Mouse (Mus musculus) liver, adult 10 weeks (tissue): ENCODE results near the gene Sugct. TPM values are rescaled to one million over a fixed set of nuclear protein-coding genes. Genes with fewer than 3 reads are reported as not detected.

Source experiments
- polyA plus RNA-seq: library from polyadenylated mRNA; stranded (reverse); fragments of 350-450 nt; fragmentation: Illumina TruSeq; extraction: RNeasy Lipid Tissue Mini Kit (QIAGEN cat#74804); gene quantifications from one replicate; pipeline ENCODE4 v1.2.3, GENCODE M21; 2014; ENCODE audit warnings: low read depth, low replicate concordance

Sugct gene
- polyA plus RNA-seq: 58.5 TPM

DNA sequence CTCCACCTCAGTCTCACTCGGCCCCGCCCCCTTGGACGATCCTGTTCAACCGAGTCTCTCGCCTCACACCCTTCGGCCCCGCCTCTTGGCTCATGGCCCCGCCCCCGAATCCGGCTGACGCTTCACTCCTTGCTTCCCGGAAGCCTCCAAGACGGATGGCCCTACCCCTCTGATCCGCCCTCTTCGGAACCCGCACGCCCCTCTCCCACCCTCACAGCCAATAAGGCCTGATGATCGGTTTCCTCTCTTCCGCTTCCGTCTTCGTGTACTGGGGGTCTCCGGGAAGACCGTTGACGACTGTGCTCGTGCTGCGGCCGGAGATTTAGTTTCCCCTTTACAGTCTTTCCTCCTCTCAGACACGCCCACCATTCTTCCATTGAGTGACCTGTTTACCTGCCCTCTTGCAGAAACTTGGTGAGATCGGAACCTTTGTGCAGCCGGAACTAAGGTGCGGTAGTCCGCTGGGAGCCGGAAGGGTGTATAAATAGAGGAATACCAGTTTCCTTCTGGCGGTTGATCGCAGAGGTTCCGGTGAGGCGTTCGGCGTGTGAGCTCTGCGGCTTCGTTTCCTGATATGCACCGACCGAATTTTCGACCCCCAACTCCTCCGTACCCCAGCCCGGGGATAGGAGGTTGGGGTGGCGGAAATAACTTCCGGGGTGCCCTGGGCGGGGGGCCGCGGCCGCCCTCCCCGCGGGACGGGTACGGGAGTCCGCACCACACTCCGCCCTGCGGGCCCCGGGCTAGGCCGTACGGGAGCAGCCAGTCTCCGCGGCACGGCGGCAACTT, at the start of gene Sugct, which contains the start of gene Mplkip:
Sugct (minus strand) TSS at position 643 of the 789 bp plus-strand sequence.
Mplkip (plus strand) TSS at position 282 of the 789 bp plus-strand sequence.

Other genes with a start within 250 kb of the Sugct start
- 44.7 TPM for gene Mplkip, start 361 bp downstream of the Sugct start, polyA plus RNA-seq
- gene Cdk13, start 109.5 kb upstream of the Sugct start, polyA plus RNA-seq: 24.7 TPM
- 41.6 TPM for gene Rala, start 248.7 kb upstream of the Sugct start, polyA plus RNA-seq